Mouse (Mus musculus): ENCODE measurements at regions not wholly inside any gene's neighbourhood (a gene's known extent, or its start where the extent isn't known, plus 50 kb on each side); places are given as distances from the start of the nearest gene placed in this dataset.

- Histone ChIP-seq H3K4me2 (no peak overlapping the region), H3K36me3 (no peaks in the 10 kb centered on the region), H3K9ac (no peak overlapping the region), H3K27ac (replicated peaks) (0 out of 2 replicates have a peak overlapping the region, but pooled peaks have one; percentile 48), H3K4me3 (no peak overlapping the region), H3K9me3 (no peaks in the 10 kb centered on the region), H3K27me3 (replicated peaks) (no peaks in the 10 kb centered on the region), H3K4me1 (peaks cover 24% of the 10 kb centered on the region)
- ATAC-seq (ENCODE audit: extremely low read depth, insufficient number of reproducible peaks, low FRiP score, low TSS enrichment) = no peak
- WGBS = 43% methylated on average over 7 of the region's 7 CpGs
These were observed 240.9 kb downstream of the Qk start for GRCm38 (mm10) chr17:10078536-10079319.

- no peak overlapping the region for H3K9ac ChIP-seq
- H3K36me3 ChIP-seq = no peaks in the 10 kb centered on the region
- no peaks in the 10 kb centered on the region for H3K27me3 ChIP-seq (replicated peaks)
These were observed 246.4 kb downstream of the Qk start for GRCm38 (mm10) chr17:10073301-10073700.

GRCm38 (mm10) chr17:10069251-10069650 is 250.4 kb downstream of the Qk start:
- no peak overlapping the region for H3K9ac ChIP-seq
- no peaks in the 10 kb centered on the region for H3K9me3 ChIP-seq
- no peak for ATAC-seq (ENCODE audit: extremely low read depth, insufficient number of reproducible peaks, low FRiP score, low TSS enrichment)
- no peak overlapping the region for H3K4me3 ChIP-seq
- H3K36me3 ChIP-seq = no peaks in the 10 kb centered on the region
- H3K27ac ChIP-seq (replicated peaks) = no peak overlapping the region
- H3K4me1 ChIP-seq = 0 out of 2 replicates have a peak, but pooled peaks cover 3% of the 10 kb centered on the region
- no peaks in the 10 kb centered on the region for H3K27me3 ChIP-seq (replicated peaks)
- H3K4me2 ChIP-seq = no peak overlapping the region
- 78% methylated on average over 3 of the region's 3 CpGs for WGBS

More at GRCm38 (mm10) chr17:10073301-10073700, 246.4 kb downstream of the Qk start:
- H3K4me1 ChIP-seq = 0 out of 2 replicates have a peak, but pooled peaks cover 3% of the 10 kb centered on the region
- H3K9me3 ChIP-seq = no peaks in the 10 kb centered on the region
- no peak overlapping the region for H3K4me2 ChIP-seq
- no peak for ATAC-seq (ENCODE audit: extremely low read depth, insufficient number of reproducible peaks, low FRiP score, low TSS enrichment)
- no peak overlapping the region for H3K4me3 ChIP-seq
- no peak overlapping the region for H3K27ac ChIP-seq (replicated peaks)

- Histone ChIP-seq H3K4me2 (no peak overlapping the region), H3K27ac (replicated peaks) (no peak overlapping the region), H3K27me3 (replicated peaks) (no peaks in the 10 kb centered on the region), H3K4me1 (0 out of 2 replicates have a peak, but pooled peaks cover 3% of the 10 kb centered on the region), H3K4me3 (no peak overlapping the region), H3K36me3 (no peaks in the 10 kb centered on the region), H3K9me3 (peaks cover 4% of the 10 kb centered on the region; the same call in 1 of the 2 replicates), H3K9ac (no peak overlapping the region)
- no peak for ATAC-seq (ENCODE audit: extremely low read depth, insufficient number of reproducible peaks, low FRiP score, low TSS enrichment)
- 62% methylated on average over 3 of the region's 3 CpGs for WGBS
These were observed 254.5 kb downstream of the Qk start for GRCm38 (mm10) chr17:10065131-10065530.

GRCm38 (mm10) chr17:10062546-10063100 is 257.0 kb downstream of the Qk start:
- Histone ChIP-seq H3K4me3 (no peak overlapping the region), H3K27ac (replicated peaks) (no peak overlapping the region), H3K9me3 (peaks cover 4% of the 10 kb centered on the region; the same call in 1 of the 2 replicates), H3K9ac (no peak overlapping the region), H3K4me2 (no peak overlapping the region), H3K36me3 (no peaks in the 10 kb centered on the region), H3K4me1 (0 out of 2 replicates have a peak, but pooled peaks cover 2% of the 10 kb centered on the region), H3K27me3 (replicated peaks) (no peaks in the 10 kb centered on the region)
- ATAC-seq (ENCODE audit: extremely low read depth, insufficient number of reproducible peaks, low FRiP score, low TSS enrichment) = no peak
- 80% methylated on average over 8 of the region's 8 CpGs for WGBS

GRCm38 (mm10) chr17:10057736-10058135 is 261.9 kb downstream of the Qk start:
- ATAC-seq (ENCODE audit: extremely low read depth, insufficient number of reproducible peaks, low FRiP score, low TSS enrichment) = no peak

GRCm38 (mm10) chr17:10056096-10056495 is 263.6 kb downstream of the Qk start:
- no peak for ATAC-seq (ENCODE audit: extremely low read depth, insufficient number of reproducible peaks, low FRiP score, low TSS enrichment)

More at GRCm38 (mm10) chr17:10057736-10058135, 261.9 kb downstream of the Qk start:
- 0 out of 2 replicates have a peak, but pooled peaks cover 10% of the 10 kb centered on the region for H3K4me1 ChIP-seq
- no peak overlapping the region for H3K9ac ChIP-seq
- no peak overlapping the region for H3K4me2 ChIP-seq
- H3K9me3 ChIP-seq = no peaks in the 10 kb centered on the region
- no peak overlapping the region for H3K27ac ChIP-seq (replicated peaks)
- H3K4me3 ChIP-seq = no peak overlapping the region
- H3K36me3 ChIP-seq = no peaks in the 10 kb centered on the region
- no peaks in the 10 kb centered on the region for H3K27me3 ChIP-seq (replicated peaks)
- WGBS = 79% methylated on average over 1 of the region's 1 CpGs

GRCm38 (mm10) chr17:10054375-10054774 is 265.3 kb downstream of the Qk start:
- 0 out of 2 replicates have a peak, but pooled peaks cover 10% of the 10 kb centered on the region for H3K4me1 ChIP-seq
- H3K9ac ChIP-seq = no peak overlapping the region
- H3K9me3 ChIP-seq = no peaks in the 10 kb centered on the region
- H3K27ac ChIP-seq (replicated peaks) = no peak overlapping the region
- WGBS = 45% methylated on average over 5 of the region's 5 CpGs
- H3K36me3 ChIP-seq = no peaks in the 10 kb centered on the region
- H3K4me3 ChIP-seq = no peak overlapping the region
- no peak for ATAC-seq (ENCODE audit: extremely low read depth, insufficient number of reproducible peaks, low FRiP score, low TSS enrichment)
- H3K27me3 ChIP-seq (replicated peaks) = no peaks in the 10 kb centered on the region
- no peak overlapping the region for H3K4me2 ChIP-seq

More at GRCm38 (mm10) chr17:10056096-10056495, 263.6 kb downstream of the Qk start:
- Histone ChIP-seq H3K4me2 (no peak overlapping the region), H3K27ac (replicated peaks) (no peak overlapping the region), H3K4me1 (0 out of 2 replicates have a peak, but pooled peaks cover 10% of the 10 kb centered on the region), H3K36me3 (no peaks in the 10 kb centered on the region), H3K9ac (no peak overlapping the region), H3K27me3 (replicated peaks) (no peaks in the 10 kb centered on the region), H3K4me3 (no peak overlapping the region), H3K9me3 (no peaks in the 10 kb centered on the region)
- WGBS = 86% methylated on average over 2 of the region's 2 CpGs

- Histone ChIP-seq H3K4me2 (no peak overlapping the region), H3K27me3 (replicated peaks) (no peaks in the 10 kb centered on the region), H3K4me3 (no peak overlapping the region), H3K9ac (no peak overlapping the region), H3K9me3 (peaks cover 5% of the 10 kb centered on the region; the same call in 1 of the 2 replicates), H3K4me1 (peaks cover 21% of the 10 kb centered on the region), H3K36me3 (no peaks in the 10 kb centered on the region), H3K27ac (replicated peaks) (no peak overlapping the region)
- ATAC-seq (ENCODE audit: extremely low read depth, insufficient number of reproducible peaks, low FRiP score, low TSS enrichment) = no peak
- 81% methylated on average over 5 of the region's 5 CpGs for WGBS
These were observed 275.3 kb downstream of the Qk start for GRCm38 (mm10) chr17:10044336-10044735.

- Histone ChIP-seq H3K4me2 (no peak overlapping the region), H3K4me1 (peaks cover 38% of the 10 kb centered on the region), H3K27ac (replicated peaks) (0 out of 2 replicates have a peak overlapping the region, but pooled peaks have one; percentile 53), H3K9ac (no peak overlapping the region), H3K4me3 (no peak overlapping the region), H3K27me3 (replicated peaks) (no peaks in the 10 kb centered on the region), H3K9me3 (peaks cover under 1% of the 10 kb centered on the region; the same call in 1 of the 2 replicates), H3K36me3 (no peaks in the 10 kb centered on the region)
- 78% methylated on average over 5 of the region's 5 CpGs for WGBS
- ATAC-seq (ENCODE audit: extremely low read depth, insufficient number of reproducible peaks, low FRiP score, low TSS enrichment) = no peak
These were observed 277.5 kb downstream of the Qk start for GRCm38 (mm10) chr17:10042042-10042652.

- H3K27ac ChIP-seq (replicated peaks) = peak overlapping the region; percentile 44
These were observed 278.7 kb downstream of the Qk start for GRCm38 (mm10) chr17:10040951-10041359.

More at GRCm38 (mm10) chr17:10040951-10041359, 278.7 kb downstream of the Qk start:
- no peak overlapping the region for H3K9ac ChIP-seq
- peaks cover 38% of the 10 kb centered on the region for H3K4me1 ChIP-seq
- H3K4me3 ChIP-seq = no peak overlapping the region
- no peaks in the 10 kb centered on the region for H3K27me3 ChIP-seq (replicated peaks)
- ATAC-seq (ENCODE audit: extremely low read depth, insufficient number of reproducible peaks, low FRiP score, low TSS enrichment) = no peak
- H3K36me3 ChIP-seq = no peaks in the 10 kb centered on the region
- no peaks in the 10 kb centered on the region for H3K9me3 ChIP-seq
- WGBS = 40% methylated on average over 4 of the region's 4 CpGs
- H3K4me2 ChIP-seq = no peak overlapping the region
